Comparison of ENCODE assay signal across 15 mouse cellular contexts in the genomic region with DNA sequence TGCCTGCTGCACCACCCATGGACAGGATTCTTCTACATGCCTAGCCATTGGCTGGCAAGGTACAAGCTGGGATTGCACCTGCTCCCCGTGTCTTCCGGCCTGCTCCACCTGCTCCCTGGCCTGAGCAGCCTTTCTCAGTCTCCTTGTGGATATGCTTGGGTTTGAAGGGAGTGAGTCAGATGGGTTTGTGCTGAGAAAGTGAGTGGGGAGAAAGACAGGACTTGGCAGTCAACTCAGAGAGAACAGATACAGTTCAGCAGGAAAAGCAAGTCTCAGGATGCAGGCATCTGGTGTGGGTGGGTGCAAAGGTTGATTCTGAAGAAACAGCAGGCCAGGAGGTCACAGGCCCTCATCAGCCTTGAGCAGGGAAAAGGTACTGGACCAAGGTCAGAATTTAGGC. TPM values are rescaled to one million over a fixed set of nuclear protein-coding genes. Genes with fewer than 3 reads are reported as not detected.
DNase-seq lines count a peak whose midpoint lies in the region.
"Had no signal": no experiment of that assay in that cellular context is flagged by ENCODE, and none has a peak within 500 bp of the region (broad histone marks: within the 10 kb centered on the region; RNA-seq: fewer than 3 reads in every experiment).

No protein-coding gene starts in this region.

- H3K36me3 ChIP-seq in heart, embryonic 10.5 days = no peaks in the 10 kb centered on the region
- H3K36me3 ChIP-seq: limb, embryonic 10.5 days; midbrain, embryonic 10.5 days had no signal

- H3K4me3 ChIP-seq in heart, embryonic 10.5 days = no peak overlapping the region
- H3K4me3 ChIP-seq: limb, embryonic 10.5 days; midbrain, embryonic 10.5 days had no signal

- no peak for DNase-seq in heart, embryonic 10.5 days (ENCODE audit: low spot score)
- no peak for DNase-seq in heart, postnatal 10 days
- peak; percentile 33 to 43 for DNase-seq in left cerebral cortex, postnatal 36 days (ENCODE audit: low spot score in 2 of 2)
- no peak for DNase-seq in left cerebral cortex, postnatal 4 days
- peak; percentile 88 for DNase-seq in kidney, adult 9 months
- DNase-seq in yolk sac, embryonic 10.5 days (ENCODE audit: low spot score) = peak; percentile 73
- no peak for DNase-seq in lung, postnatal 4 days
- DNase-seq: layer of hippocampus, adult 9-11 months; lung, postnatal 14 days; thymus, adult 2 months had no signal

- 92% methylated on average over 2 of the region's 2 CpGs for WGBS in heart, embryonic 10.5 days

- intact Hi-C loops in heart, postnatal 10 days (cut with DNase I) = no loop called here
- intact Hi-C loops in left cerebral cortex, postnatal 36 days (cut with DNase I) = no loop called here
- intact Hi-C loops in left cerebral cortex, postnatal 4 days (cut with DNase I) = no loop called here

- H3K27me3 ChIP-seq in heart, embryonic 10.5 days (ENCODE audit: insufficient read depth, poor library complexity, severe bottlenecking) = no peaks in the 10 kb centered on the region

- 0 out of 2 replicates have a peak overlapping the region, but pooled peaks have one; percentile 24 for H3K27ac ChIP-seq in heart, embryonic 10.5 days
- H3K27ac ChIP-seq: limb, embryonic 10.5 days; liver, embryonic 14.5 days; midbrain, embryonic 10.5 days had no signal

- no peaks in the 10 kb centered on the region for H3K9me3 ChIP-seq in heart, embryonic 10.5 days
- H3K9me3 ChIP-seq: limb, embryonic 10.5 days; midbrain, embryonic 10.5 days had no signal

- peaks cover 47% of the 10 kb centered on the region for H3K4me1 ChIP-seq in heart, embryonic 10.5 days

RNA-seq across cellular contexts. Expression of a gene that starts 27.2 kb away (rescaled TPM):
- 1.2 and 1.6 TPM in 2 replicates for polyA plus RNA-seq in heart, embryonic 10.5 days (2016; fragmentation: Nextera tagmentation; extraction: Ambion mirVana)
- 10 to 100 TPM; 11.0 to 13.4 TPM for total RNA-seq in heart, postnatal 10 days (2021)
- total RNA-seq in left cerebral cortex, postnatal 36 days (2021) = 10 to 100 TPM in 1 of 2 experiments, 1 to 10 TPM in 1; 6.7 to 10.2 TPM
- total RNA-seq in left cerebral cortex, postnatal 4 days (2021) = 10 to 100 TPM; 13.6 TPM
- total RNA-seq: hematopoietic stem cell, adult 5-6 weeks had no signal
- polyA plus RNA-seq: inflammation-experienced regulatory T-cells, adult 6 months had no signal

Comparison
In these comparisons a context has a peak if more than half of its experiments do, and no peak if none do; other contexts are left out.
1. DNase-seq: peak in left cerebral cortex, postnatal 36 days (2 of 2), kidney, adult 9 months (single experiment) and yolk sac, embryonic 10.5 days (single experiment); none in heart, embryonic 10.5 days (single experiment), heart, postnatal 10 days (0 of 2), left cerebral cortex, postnatal 4 days (single experiment) and lung, postnatal 4 days (0 of 2).